In the genomic region with DNA sequence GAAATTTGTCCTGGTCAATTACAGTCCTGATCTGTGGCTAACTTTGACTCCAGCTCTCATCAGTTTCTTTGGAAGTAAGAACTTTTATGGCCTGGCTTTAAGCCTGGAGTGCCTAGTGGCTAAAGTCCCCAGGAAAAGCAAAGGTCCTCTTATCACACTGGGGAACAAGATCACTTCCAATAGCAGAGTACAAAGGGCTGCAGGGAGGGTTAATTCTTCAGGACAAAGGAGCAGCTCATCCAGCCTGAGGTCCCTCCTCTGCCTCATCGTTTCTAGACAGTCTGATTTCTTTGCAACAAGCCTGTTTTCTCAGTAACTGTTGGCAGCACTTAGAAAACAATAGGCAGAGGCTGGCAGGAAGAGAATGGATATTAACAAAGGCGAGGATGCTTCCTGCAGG, we compare ENCODE assay signal across 16 mouse cellular contexts.
"Had no signal": no experiment of that assay in that cellular context is flagged by ENCODE, and none has a peak within 500 bp of the region (broad histone marks: within the 10 kb centered on the region; RNA-seq: fewer than 3 reads in every experiment).

No protein-coding gene starts in this region.

- ATAC-seq: liver, postnatal 0 days; midbrain, embryonic 13.5 days had no signal

- H3K9ac ChIP-seq: limb, embryonic 12.5 days; liver, embryonic 13.5 days; liver, postnatal 0 days; lung, embryonic 15.5 days; midbrain, embryonic 13.5 days; neural tube, embryonic 12.5 days; stomach, embryonic 15.5 days had no signal

- H3K27me3 ChIP-seq: limb, embryonic 12.5 days; liver, embryonic 13.5 days; lung, embryonic 15.5 days; megakaryocyte, embryonic 14.5 days; midbrain, embryonic 13.5 days; neural tube, embryonic 12.5 days; stomach, embryonic 15.5 days had no signal

- H3K4me2 ChIP-seq: limb, embryonic 12.5 days; liver, embryonic 13.5 days; lung, embryonic 15.5 days; midbrain, embryonic 13.5 days; neural tube, embryonic 12.5 days; stomach, embryonic 15.5 days had no signal

- H3K27ac ChIP-seq: left cerebral cortex, adult 2 months; limb, embryonic 12.5 days; liver, embryonic 13.5 days; lung, embryonic 15.5 days; macrophage; midbrain, embryonic 13.5 days; neural tube, embryonic 12.5 days; stomach, embryonic 15.5 days had no signal

- H3K9me3 ChIP-seq: limb, embryonic 12.5 days; liver, embryonic 13.5 days; lung, embryonic 15.5 days; midbrain, embryonic 13.5 days; neural tube, embryonic 12.5 days; stomach, embryonic 15.5 days had no signal

- H3K4me3 ChIP-seq: left cerebral cortex, adult 2 months; limb, embryonic 12.5 days; liver, embryonic 13.5 days; lung, embryonic 15.5 days; megakaryocyte, embryonic 14.5 days; midbrain, embryonic 13.5 days; neural tube, embryonic 12.5 days; stomach, embryonic 15.5 days had no signal

- DNase-seq: kidney, adult 8-10 months; kidney, postnatal 25 days; liver; liver, embryonic 13.5 days; liver, postnatal 0 days; lung, postnatal 14 days; thymus, adult 2 months; thymus, postnatal 25 days had no signal

- H3K36me3 ChIP-seq: limb, embryonic 12.5 days; liver, embryonic 13.5 days; lung, embryonic 15.5 days; midbrain, embryonic 13.5 days; neural tube, embryonic 12.5 days; stomach, embryonic 15.5 days had no signal

- H3K4me1 ChIP-seq: limb, embryonic 12.5 days; liver, embryonic 13.5 days; lung, embryonic 15.5 days; megakaryocyte, embryonic 14.5 days; neural tube, embryonic 12.5 days; stomach, embryonic 15.5 days had no signal
